Mouse (Mus musculus) lung, adult 2 months (tissue): ENCODE data around the gene Vsig1.

Experiments used
- CTCF ChIP-seq: fragments of 200-500 bp; IDR thresholded peaks from 2 replicates; pipeline ENCODE4 v1.5.1; 2011; ENCODE audit warnings: mild to moderate bottlenecking, low read length, control low read depth; ENCODE audit not compliant: insufficient read depth
- POLR2A ChIP-seq: fragments of 200-500 bp; IDR thresholded peaks from 2 replicates; pipeline ENCODE4 v1.6.1; 2011; ENCODE audit warnings: low read depth, mild to moderate bottlenecking, control low read depth, low read length, borderline replicate concordance; ENCODE audit errors: extremely low read depth

- no peak for TF ChIP-seq CTCF
- TF ChIP-seq POLR2A: no peak
These were observed 49.6 kb downstream of the Vsig1 start for GRCm38 (mm10) chrX:140956959-140957358.
